Mouse (Mus musculus) hematopoietic multipotent progenitor cell, adult 10-12 weeks (in vitro differentiated cells): ENCODE results near the gene Gja6. TPM values are rescaled to one million over a fixed set of nuclear protein-coding genes. Genes with fewer than 3 reads are reported as not detected.

Source experiments
- polyA plus RNA-seq: library from polyadenylated mRNA; stranded (reverse); fragments of >175 nt; gene quantifications from 2 replicates; pipeline ENCODE4 v1.2.3, GENCODE M21; 2012; ENCODE audit warnings: low replicate concordance

Gja6 gene
- polyA plus RNA-seq = not detected in 2 replicates

GRCm38 (mm10) chrX:160906952-160907351 lies at the start of gene Gja6:
Gene Gja6, minus strand, starts transcription at chrX:160907052.

Other genes starting within 250 kb of the Gja6 start
- gene Ppef1, start 171.3 kb downstream of the Gja6 start, polyA plus RNA-seq = not detected in 2 replicates
- gene Rs1, start 139.0 kb downstream of the Gja6 start, polyA plus RNA-seq = not detected in 2 replicates
- gene Cdkl5, start 87.7 kb upstream of the Gja6 start, polyA plus RNA-seq = 0.16 and 0.60 TPM in 2 replicates
- 0.20 and 0.37 TPM in 2 replicates for gene Scml2, start 210.1 kb upstream of the Gja6 start, polyA plus RNA-seq